Mouse (Mus musculus) stomach, postnatal 0 days (tissue): ENCODE data around the gene Rptor.

ENCODE experiments used
- CTCF ChIP-seq: IDR thresholded peaks from 2 replicates; pipeline ENCODE4 v1.5.1; 2016; ENCODE audit warnings: antibody characterized with exemption, low read depth, mild to moderate bottlenecking, moderate library complexity
- EP300 ChIP-seq: optimal IDR thresholded peaks from 2 replicates; pipeline ENCODE3; 2016; ENCODE audit warnings: antibody characterized with exemption

DNA sequence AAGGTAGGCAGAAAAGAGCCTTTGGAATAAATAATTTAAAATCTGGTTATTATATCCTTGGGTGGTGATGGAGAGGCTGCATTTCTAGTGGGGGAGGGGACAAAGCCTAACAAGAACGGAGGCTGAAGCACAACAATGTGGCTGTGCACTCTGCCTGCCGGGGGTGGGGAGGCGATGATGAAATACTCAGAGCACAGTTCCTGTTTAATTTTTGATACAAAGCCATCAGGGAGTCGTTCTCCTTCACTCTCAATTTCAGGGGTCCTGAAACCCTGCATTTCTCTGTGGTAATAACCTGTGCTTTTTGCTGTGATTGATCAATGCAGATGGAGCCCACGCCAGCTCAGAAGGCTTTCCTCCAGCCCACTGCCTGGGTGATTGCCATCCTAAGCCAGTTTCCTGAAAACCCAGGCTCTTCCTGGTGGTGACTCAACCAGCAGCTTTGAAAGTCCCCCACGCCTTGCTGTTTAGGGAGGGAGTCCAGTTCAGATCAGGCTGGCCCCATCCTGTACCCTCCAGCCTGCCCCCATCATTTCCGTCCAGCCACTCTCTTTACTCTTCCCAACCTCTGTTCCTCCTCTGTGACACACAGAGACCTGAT lies 204.8 kb downstream of the Rptor start:
- TF ChIP-seq CTCF (no peak), EP300 (no peak)
